Mouse (Mus musculus): ENCODE results near the gene Grid1. TPM values are rescaled to one million over a fixed set of nuclear protein-coding genes. Genes with fewer than 3 reads are reported as not detected.

The Grid1 gene
- polyA plus RNA-seq, 1 experiment from 2014 or later: 0.27 TPM

DNA sequence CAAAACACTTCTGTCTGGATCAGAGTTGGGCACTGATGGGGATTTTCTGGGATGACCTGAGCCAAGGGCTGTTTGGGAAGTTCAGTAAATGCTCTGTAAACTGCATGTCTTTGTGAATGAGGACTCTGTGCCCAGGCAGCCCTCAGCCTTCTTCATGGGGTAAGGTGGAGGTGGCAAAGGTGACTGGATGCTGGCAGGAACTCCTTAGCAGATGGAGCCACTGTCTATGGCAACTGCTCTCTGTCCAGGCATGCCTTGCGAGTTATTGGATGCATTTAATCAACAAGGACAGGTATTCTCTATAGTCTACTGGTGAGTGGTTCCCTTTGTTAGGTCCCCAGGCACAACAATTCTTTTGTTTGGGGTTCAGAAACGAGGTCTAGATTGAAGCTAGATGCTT lies 85.8 kb downstream of the Grid1 start:
- DNase-seq (ENCODE audit: low spot score) (no peak), ATAC-seq (replicated peaks; ENCODE audit: insufficient number of reproducible peaks, low FRiP score, low TSS enrichment, low read depth) (no peak)
- H3K4me2 ChIP-seq (ENCODE audit: low read depth, low read length): no peak overlapping the region
- H3K9me3 ChIP-seq (replicated peaks; ENCODE audit: control insufficient read depth, low read length): no peaks in the 10 kb centered on the region
- H3K4me1 ChIP-seq (ENCODE audit: control insufficient read depth, insufficient read depth, low read length): no peaks in the 10 kb centered on the region
- no peak overlapping the region for H3K4me3 ChIP-seq (ENCODE audit: low read depth, low read length)
- whole genome bisulfite sequencing: 56% methylated on average over 2 of the region's 2 CpGs
- H3K27ac ChIP-seq (replicated peaks; ENCODE audit: low read depth, low read length): no peak overlapping the region
- no peaks in the 10 kb centered on the region for H3K36me3 ChIP-seq (replicated peaks; ENCODE audit: control insufficient read depth, insufficient read depth, low read depth, low read length)
- H3K9ac ChIP-seq (replicated peaks; ENCODE audit: low read length): no peak overlapping the region
- H3K27me3 ChIP-seq (ENCODE audit: control insufficient read depth, insufficient read depth, low read length): no peaks in the 10 kb centered on the region

DNA sequence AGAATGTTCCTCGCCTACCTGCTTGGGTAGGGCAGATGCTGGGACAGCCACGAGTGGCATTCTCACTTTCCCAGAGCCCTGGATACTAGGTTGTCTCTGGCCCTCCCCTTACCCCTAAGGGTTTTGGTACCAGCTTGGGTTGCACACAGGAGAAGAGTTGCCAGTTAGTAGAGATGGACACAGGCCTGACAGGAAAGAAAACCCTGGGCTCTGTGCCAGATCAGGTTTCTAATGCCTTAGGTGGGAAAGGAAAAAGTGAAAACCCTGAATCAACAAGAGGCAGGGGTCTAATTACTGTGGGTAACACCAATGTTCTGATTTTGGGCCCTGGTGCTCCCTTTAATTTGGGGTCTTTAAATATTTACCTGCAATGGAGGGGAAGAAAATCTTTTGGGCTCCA lies 88.5 kb downstream of the Grid1 start:
- WGBS: 78% methylated on average over 2 of the region's 2 CpGs

DNA sequence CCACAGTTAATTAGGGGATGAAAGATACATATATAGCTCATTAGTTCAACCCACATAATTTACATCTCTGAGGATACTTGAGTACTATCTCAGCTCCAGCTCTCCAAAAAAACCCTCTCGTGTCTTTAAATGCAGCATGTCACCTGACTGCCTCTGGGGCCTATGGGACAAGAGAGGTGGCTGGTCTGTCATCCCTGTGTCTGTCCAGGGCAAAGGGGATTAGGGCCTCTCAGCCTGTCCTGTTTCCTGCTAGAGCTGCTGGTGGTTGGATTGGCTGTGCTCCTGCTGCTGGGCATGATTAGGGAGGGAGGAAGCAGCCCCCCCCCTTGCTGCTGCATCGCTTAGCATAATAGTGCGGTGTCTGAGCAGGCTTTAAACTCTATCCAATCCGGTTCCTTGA lies 88.9 kb downstream of the Grid1 start:
- Histone ChIP-seq H3K4me2 (ENCODE audit: low read depth, low read length) (no peak overlapping the region), H3K9me3 (replicated peaks; ENCODE audit: control insufficient read depth, low read length) (no peaks in the 10 kb centered on the region), H3K9ac (replicated peaks; ENCODE audit: low read length) (no peak overlapping the region), H3K36me3 (replicated peaks; ENCODE audit: control insufficient read depth, insufficient read depth, low read depth, low read length) (no peaks in the 10 kb centered on the region), H3K4me1 (ENCODE audit: control insufficient read depth, insufficient read depth, low read length) (no peaks in the 10 kb centered on the region), H3K4me3 (ENCODE audit: low read depth, low read length) (no peak overlapping the region), H3K27ac (replicated peaks; ENCODE audit: low read depth, low read length) (no peak overlapping the region), H3K27me3 (ENCODE audit: control insufficient read depth, insufficient read depth, low read length) (no peaks in the 10 kb centered on the region)
- ATAC-seq (replicated peaks; ENCODE audit: insufficient number of reproducible peaks, low FRiP score, low TSS enrichment, low read depth) (peak; percentile 37; the same call in 1 of the 2 replicates), DNase-seq (ENCODE audit: low spot score) (no peak)
- 16% methylated on average over 4 of the region's 4 CpGs for WGBS

More for the DNA sequence above, 88.5 kb downstream of the Grid1 start:
- no peaks in the 10 kb centered on the region for H3K36me3 ChIP-seq (replicated peaks; ENCODE audit: control insufficient read depth, insufficient read depth, low read depth, low read length)
- ATAC-seq (replicated peaks; ENCODE audit: insufficient number of reproducible peaks, low FRiP score, low TSS enrichment, low read depth) (no peak), DNase-seq (ENCODE audit: low spot score) (no peak)
- no peak overlapping the region for H3K27ac ChIP-seq (replicated peaks; ENCODE audit: low read depth, low read length)
- H3K4me3 ChIP-seq (ENCODE audit: low read depth, low read length): no peak overlapping the region
- H3K4me1 ChIP-seq (ENCODE audit: control insufficient read depth, insufficient read depth, low read length): no peaks in the 10 kb centered on the region
- no peak overlapping the region for H3K4me2 ChIP-seq (ENCODE audit: low read depth, low read length)
- no peak overlapping the region for H3K9ac ChIP-seq (replicated peaks; ENCODE audit: low read length)
- no peaks in the 10 kb centered on the region for H3K27me3 ChIP-seq (ENCODE audit: control insufficient read depth, insufficient read depth, low read length)
- no peaks in the 10 kb centered on the region for H3K9me3 ChIP-seq (replicated peaks; ENCODE audit: control insufficient read depth, low read length)

- H3K4me3 ChIP-seq (ENCODE audit: low read depth, low read length): no peak overlapping the region
- no peaks in the 10 kb centered on the region for H3K9me3 ChIP-seq (replicated peaks; ENCODE audit: control insufficient read depth, low read length)
- H3K36me3 ChIP-seq (replicated peaks; ENCODE audit: control insufficient read depth, insufficient read depth, low read depth, low read length): no peaks in the 10 kb centered on the region
- no peaks in the 10 kb centered on the region for H3K27me3 ChIP-seq (ENCODE audit: control insufficient read depth, insufficient read depth, low read length)
- no peak overlapping the region for H3K27ac ChIP-seq (replicated peaks; ENCODE audit: low read depth, low read length)
- WGBS: 90% methylated on average over 6 of the region's 6 CpGs
- no peak overlapping the region for H3K4me2 ChIP-seq (ENCODE audit: low read depth, low read length)
- no peak for DNase-seq (ENCODE audit: low spot score)
- no peaks in the 10 kb centered on the region for H3K4me1 ChIP-seq (ENCODE audit: control insufficient read depth, insufficient read depth, low read length)
- ATAC-seq (replicated peaks; ENCODE audit: insufficient number of reproducible peaks, low FRiP score, low TSS enrichment, low read depth): no peak
- no peak overlapping the region for H3K9ac ChIP-seq (replicated peaks; ENCODE audit: low read length)
These were observed 96.4 kb downstream of the Grid1 start for GRCm38 (mm10) chr14:34916315-34916714.

- Histone ChIP-seq H3K9me3 (replicated peaks; ENCODE audit: control insufficient read depth, low read length) (no peaks in the 10 kb centered on the region), H3K27ac (replicated peaks; ENCODE audit: low read depth, low read length) (no peak overlapping the region), H3K27me3 (ENCODE audit: control insufficient read depth, insufficient read depth, low read length) (no peaks in the 10 kb centered on the region), H3K4me3 (ENCODE audit: low read depth, low read length) (no peak overlapping the region), H3K9ac (replicated peaks; ENCODE audit: low read length) (no peak overlapping the region), H3K36me3 (replicated peaks; ENCODE audit: control insufficient read depth, insufficient read depth, low read depth, low read length) (no peaks in the 10 kb centered on the region), H3K4me2 (ENCODE audit: low read depth, low read length) (no peak overlapping the region), H3K4me1 (ENCODE audit: control insufficient read depth, insufficient read depth, low read length) (no peaks in the 10 kb centered on the region)
- WGBS: 63% methylated on average over 1 of the region's 1 CpGs
- DNase-seq (ENCODE audit: low spot score) (no peak), ATAC-seq (replicated peaks; ENCODE audit: insufficient number of reproducible peaks, low FRiP score, low TSS enrichment, low read depth) (no peak)
These were observed 97.2 kb downstream of the Grid1 start for GRCm38 (mm10) chr14:34917111-34917510.

DNA sequence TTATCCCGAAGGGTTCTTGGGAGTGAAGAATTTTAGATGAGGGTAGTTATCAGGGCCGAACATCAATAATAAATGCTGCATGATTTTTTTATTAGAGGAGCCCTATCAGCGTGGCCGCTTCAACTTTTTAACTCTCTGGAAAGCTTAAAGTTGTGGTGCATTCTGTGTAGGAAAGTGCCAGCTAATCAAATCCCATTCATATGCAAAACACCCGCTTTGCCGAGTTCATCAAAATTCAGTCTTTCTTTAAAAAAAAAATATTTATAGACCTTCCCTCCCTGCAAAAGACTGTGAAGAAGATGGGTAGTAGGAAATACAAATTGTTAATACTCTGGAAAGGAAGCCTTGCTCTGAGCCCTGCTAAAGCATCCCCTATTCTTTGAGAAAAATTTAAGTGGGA lies 99.3 kb downstream of the Grid1 start:
- no peaks in the 10 kb centered on the region for H3K27me3 ChIP-seq (ENCODE audit: control insufficient read depth, insufficient read depth, low read length)
- no peaks in the 10 kb centered on the region for H3K36me3 ChIP-seq (replicated peaks; ENCODE audit: control insufficient read depth, insufficient read depth, low read depth, low read length)
- ATAC-seq (replicated peaks; ENCODE audit: insufficient number of reproducible peaks, low FRiP score, low TSS enrichment, low read depth) (no peak), DNase-seq (ENCODE audit: low spot score) (no peak)
- no peak overlapping the region for H3K27ac ChIP-seq (replicated peaks; ENCODE audit: low read depth, low read length)
- 80% methylated on average over 6 of the region's 6 CpGs for WGBS
- no peaks in the 10 kb centered on the region for H3K4me1 ChIP-seq (ENCODE audit: control insufficient read depth, insufficient read depth, low read length)
- H3K9ac ChIP-seq (replicated peaks; ENCODE audit: low read length): no peak overlapping the region
- H3K9me3 ChIP-seq (replicated peaks; ENCODE audit: control insufficient read depth, low read length): no peaks in the 10 kb centered on the region
- H3K4me2 ChIP-seq (ENCODE audit: low read depth, low read length): no peak overlapping the region
- no peak overlapping the region for H3K4me3 ChIP-seq (ENCODE audit: low read depth, low read length)

GRCm38 (mm10) chr14:34921265-34921664 lies 101.4 kb downstream of the Grid1 start:
- H3K36me3 ChIP-seq (replicated peaks; ENCODE audit: control insufficient read depth, insufficient read depth, low read depth, low read length): no peaks in the 10 kb centered on the region
- ATAC-seq (replicated peaks; ENCODE audit: insufficient number of reproducible peaks, low FRiP score, low TSS enrichment, low read depth) (no peak), DNase-seq (ENCODE audit: low spot score) (no peak)
- H3K9ac ChIP-seq (replicated peaks; ENCODE audit: low read length): no peak overlapping the region
- 75% methylated on average over 9 of the region's 9 CpGs for WGBS
- no peaks in the 10 kb centered on the region for H3K9me3 ChIP-seq (replicated peaks; ENCODE audit: control insufficient read depth, low read length)
- H3K4me1 ChIP-seq (ENCODE audit: control insufficient read depth, insufficient read depth, low read length): no peaks in the 10 kb centered on the region
- H3K4me3 ChIP-seq (ENCODE audit: low read depth, low read length): no peak overlapping the region
- H3K27ac ChIP-seq (replicated peaks; ENCODE audit: low read depth, low read length): no peak overlapping the region
- no peaks in the 10 kb centered on the region for H3K27me3 ChIP-seq (ENCODE audit: control insufficient read depth, insufficient read depth, low read length)
- H3K4me2 ChIP-seq (ENCODE audit: low read depth, low read length): no peak overlapping the region

DNA sequence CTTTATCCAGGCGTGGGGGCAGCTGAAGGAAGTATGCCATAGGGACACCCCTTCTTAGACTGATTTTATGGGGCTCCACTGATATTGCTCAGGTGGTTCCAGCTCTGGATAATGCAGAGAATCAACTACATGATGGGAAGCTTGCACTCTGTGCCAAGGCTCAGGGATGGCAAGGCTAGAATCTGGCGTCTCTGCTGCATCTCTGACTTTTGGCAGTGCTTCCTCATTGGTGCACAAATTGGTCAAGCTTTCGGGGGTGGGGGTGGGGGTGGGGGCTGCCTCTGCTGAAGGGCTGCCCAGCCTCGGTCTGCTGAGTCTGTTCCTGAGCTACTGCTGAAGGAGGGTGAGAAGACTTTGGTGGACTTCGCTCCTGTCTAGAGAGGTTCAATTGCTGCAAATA lies 105.1 kb downstream of the Grid1 start:
- DNase-seq (ENCODE audit: low spot score): no peak
- H3K9ac ChIP-seq (replicated peaks; ENCODE audit: low read length): no peak overlapping the region
- no peaks in the 10 kb centered on the region for H3K36me3 ChIP-seq (replicated peaks; ENCODE audit: control insufficient read depth, insufficient read depth, low read depth, low read length)
- WGBS: 69% methylated on average over 5 of the region's 5 CpGs
- no peak for ATAC-seq (replicated peaks; ENCODE audit: insufficient number of reproducible peaks, low FRiP score, low TSS enrichment, low read depth)
- H3K9me3 ChIP-seq (replicated peaks; ENCODE audit: control insufficient read depth, low read length): no peaks in the 10 kb centered on the region
- H3K4me1 ChIP-seq (ENCODE audit: control insufficient read depth, insufficient read depth, low read length): no peaks in the 10 kb centered on the region
- H3K27me3 ChIP-seq (ENCODE audit: control insufficient read depth, insufficient read depth, low read length): no peaks in the 10 kb centered on the region
- H3K4me3 ChIP-seq (ENCODE audit: low read depth, low read length): no peak overlapping the region
- no peak overlapping the region for H3K27ac ChIP-seq (replicated peaks; ENCODE audit: low read depth, low read length)
- no peak overlapping the region for H3K4me2 ChIP-seq (ENCODE audit: low read depth, low read length)

Measured in embryonic facial prominence, embryonic 11.5 days (tissue).